Mouse (Mus musculus) embryonic fibroblast, embryonic 13.5 days (primary cell): ENCODE results near the gene Atat1.

ENCODE experiments used
- CTCF ChIP-seq: IDR thresholded peaks from 2 replicates; pipeline ENCODE4 v1.5.1; 2011; ENCODE audit warnings: mild to moderate bottlenecking, control low read depth, low read length, moderate library complexity, borderline replicate concordance; ENCODE audit not compliant: insufficient read depth
- POLR2A ChIP-seq: IDR thresholded peaks from 2 replicates; pipeline ENCODE4 v1.6.1; 2011; ENCODE audit warnings: low read depth, mild to moderate bottlenecking, control low read depth, low read length, moderate library complexity

- TF ChIP-seq POLR2A: no peak
- no peak for TF ChIP-seq CTCF
Measured at GRCm38 (mm10) chr17:35914975-35915374, 5.1 kb upstream of the Atat1 start.
